Mouse (Mus musculus) heart, adult 8-10 months (tissue): ENCODE measurements at regions not wholly inside any gene's neighbourhood (a gene's known extent, or its start where the extent isn't known, plus 50 kb on each side); places are given as distances from the start of the nearest gene placed in this dataset.

Experiments
- DNase-seq: peaks from one replicate; pipeline ENCODE4 v3.0.0; 2022; ENCODE audit warnings: low spot score

DNA sequence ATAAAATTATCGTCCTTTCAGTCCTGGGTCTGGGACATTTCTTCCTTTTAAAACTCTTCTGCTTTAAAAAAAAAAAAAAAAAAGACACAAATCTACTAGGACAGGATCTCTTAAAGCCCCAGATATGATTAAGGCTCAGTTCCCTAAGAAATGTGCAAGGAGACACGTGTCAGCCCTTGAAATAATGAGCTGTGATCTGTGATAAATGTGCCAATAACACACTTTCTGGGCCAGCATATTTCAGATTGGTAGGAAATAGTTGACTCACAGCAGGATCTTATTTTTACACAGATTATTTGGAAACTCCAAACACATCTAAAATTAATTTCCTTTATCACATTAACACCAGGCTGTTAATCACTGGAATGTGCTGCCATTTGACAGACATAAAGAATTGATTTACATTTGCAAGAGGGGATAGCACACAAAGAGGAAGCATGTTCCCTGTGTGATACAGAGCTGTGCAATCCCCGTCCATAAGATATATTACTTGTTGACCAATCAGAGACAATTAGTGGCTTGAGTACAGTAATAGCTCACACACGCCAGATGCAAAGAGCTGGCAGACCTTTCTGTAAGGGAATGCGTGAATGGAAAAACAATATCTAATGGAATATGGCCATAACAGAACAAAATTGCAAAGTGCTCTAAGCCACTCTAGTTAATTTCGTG lies 263.7 kb downstream of the Pax3 start:
- no peak for DNase-seq

DNA sequence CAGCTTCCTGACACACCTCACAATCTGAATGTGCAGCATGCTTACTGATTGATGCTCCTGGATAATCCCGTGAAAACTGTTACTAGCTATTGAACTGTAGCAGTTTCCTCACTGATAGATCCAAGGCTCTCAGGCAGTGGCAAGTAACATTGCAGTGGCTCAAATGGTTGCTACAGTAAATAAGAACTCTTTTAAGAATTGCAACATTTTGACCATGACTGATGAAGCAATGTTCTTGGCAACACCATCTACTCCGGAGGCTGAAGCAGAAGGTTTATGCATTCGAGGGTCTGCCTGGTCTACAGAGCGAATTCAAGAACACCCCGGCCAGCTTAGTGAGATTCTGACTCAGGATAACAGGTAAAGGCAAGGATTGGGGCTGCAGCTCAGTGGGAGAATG lies 264.7 kb downstream of the Pax3 start:
- no peak for DNase-seq

DNA sequence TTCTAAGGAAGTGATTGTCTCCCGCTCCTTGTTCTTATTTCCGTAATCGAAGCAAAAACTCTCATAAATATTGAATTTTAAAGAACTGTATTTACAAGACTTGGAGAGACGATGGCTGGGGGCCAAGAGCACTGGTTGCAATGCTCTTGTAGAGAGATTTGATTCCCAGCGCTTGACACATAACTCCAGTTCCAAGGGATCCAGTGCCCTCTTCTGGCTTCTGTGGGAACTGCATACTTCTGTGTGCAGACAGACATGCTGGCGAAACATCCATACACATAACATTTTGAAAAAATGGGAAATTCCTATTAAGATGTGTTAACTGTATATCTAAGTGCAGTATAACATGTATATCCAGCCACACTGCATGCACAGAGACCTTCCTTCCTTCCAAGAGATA lies 266.3 kb downstream of the Pax3 start:
- no peak for DNase-seq

DNA sequence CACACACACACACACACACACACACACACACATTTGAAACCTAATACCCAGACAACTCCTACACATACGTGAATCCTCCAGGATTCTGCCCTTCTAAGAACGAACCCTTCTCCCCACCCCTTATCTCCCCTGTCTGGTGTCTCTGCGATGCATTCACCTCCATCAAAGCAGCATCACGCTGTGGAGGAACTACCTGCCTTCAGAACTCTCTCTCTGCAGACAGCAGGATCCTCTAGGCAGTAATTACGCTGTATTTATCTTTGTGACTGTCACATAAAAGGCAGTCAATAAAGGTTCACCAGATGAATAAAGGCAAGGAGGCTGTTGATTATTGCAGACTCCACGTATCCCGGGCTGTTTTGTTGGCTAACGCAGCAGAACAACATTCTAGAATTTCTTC lies 267.4 kb downstream of the Pax3 start:
- DNase-seq = no peak

DNA sequence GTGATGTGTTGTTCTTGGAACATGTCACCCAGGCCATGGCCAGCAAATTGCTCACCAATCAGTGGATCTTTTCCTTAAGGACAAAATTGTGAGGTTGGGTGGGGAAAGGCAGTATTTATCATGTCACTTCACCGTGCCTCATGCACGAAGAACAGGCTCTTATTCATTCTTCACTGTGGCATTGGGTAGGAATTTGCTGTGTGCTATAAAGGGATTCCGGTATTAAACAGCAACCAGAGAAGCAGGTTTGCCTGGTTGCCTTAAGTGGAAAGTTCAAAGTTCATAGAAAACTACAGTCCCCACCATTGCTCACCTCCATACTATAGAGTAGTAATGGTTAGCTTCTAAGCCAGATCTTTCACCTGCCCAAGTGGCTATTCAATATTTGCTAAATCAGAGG lies 270.8 kb downstream of the Pax3 start:
- no peak for DNase-seq

DNA sequence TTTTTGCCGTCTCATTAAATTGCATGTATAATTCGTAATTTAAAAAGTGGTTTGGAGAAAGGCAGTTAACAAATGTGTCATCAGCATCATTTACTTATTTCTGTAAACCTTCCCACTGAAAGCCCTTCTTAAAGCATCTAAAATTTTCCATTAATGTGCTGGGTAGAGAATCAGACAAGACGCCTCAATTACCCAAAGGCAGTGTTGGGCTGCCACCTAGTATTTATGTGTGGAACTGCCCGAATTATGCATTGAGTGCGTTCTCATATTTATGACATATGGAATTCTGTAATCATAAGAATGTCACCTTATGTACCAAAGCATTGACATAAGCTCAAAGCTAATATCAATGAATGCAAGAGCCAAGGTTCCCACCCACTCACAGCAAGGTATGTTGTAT lies 300.7 kb downstream of the Pax3 start:
- DNase-seq = no peak

DNA sequence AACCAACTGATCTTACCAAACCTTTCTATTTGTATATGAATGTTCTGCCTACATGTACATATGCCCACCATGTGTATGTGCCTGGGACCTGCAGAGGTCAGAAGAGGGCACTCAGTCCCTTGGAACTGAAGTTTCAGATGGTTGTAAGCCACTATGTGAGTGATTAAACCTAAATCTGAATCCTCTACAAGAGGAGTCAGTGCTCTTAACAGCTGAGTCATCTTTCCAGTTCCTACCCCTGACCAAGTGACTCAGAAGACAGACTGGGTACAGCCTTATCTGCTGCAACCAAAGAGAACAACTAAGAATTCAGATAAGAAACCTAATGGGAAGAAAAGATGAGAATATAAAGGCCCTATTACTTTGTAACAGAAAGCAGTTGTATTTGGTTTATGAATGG lies 317.9 kb downstream of the Pax3 start:
- no peak for DNase-seq

DNA sequence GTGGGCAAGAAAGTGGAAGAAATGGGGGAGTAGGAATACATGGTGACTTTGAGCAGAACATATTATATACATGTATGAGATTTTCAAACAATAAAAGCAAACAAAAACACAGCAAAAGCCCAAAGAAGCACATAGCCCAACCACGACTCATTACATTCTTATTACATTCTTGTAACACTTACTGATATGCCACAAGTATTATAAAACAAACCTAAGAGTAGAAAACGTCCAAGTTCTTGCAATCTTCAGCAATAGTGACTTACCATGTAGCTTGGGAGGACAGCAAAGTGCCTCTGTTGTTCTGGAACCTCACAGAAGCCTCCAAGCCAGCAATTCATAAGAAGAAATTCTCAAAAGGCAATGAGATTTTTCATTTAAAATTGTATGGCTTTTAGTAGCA lies 326.8 kb downstream of the Pax3 start:
- DNase-seq = no peak

DNA sequence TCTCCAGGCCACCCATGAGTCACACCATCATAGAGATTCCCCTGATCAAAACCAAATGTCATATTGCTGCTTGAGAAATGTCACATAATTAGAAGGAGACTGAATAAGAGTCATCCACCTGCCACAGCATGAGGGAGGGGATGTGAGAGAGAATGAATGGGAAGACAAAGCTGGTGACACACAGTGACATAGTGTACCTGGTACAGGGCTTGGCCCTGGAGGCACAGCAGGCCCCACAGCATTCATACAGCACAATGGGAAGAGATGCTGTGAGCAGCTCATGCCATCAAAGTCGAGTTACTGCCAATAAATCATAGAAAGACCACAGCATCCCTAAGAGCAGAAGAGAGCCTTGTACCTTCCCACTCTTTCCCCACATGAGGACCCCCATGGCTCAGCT lies 327.8 kb downstream of the Pax3 start:
- DNase-seq = no peak

DNA sequence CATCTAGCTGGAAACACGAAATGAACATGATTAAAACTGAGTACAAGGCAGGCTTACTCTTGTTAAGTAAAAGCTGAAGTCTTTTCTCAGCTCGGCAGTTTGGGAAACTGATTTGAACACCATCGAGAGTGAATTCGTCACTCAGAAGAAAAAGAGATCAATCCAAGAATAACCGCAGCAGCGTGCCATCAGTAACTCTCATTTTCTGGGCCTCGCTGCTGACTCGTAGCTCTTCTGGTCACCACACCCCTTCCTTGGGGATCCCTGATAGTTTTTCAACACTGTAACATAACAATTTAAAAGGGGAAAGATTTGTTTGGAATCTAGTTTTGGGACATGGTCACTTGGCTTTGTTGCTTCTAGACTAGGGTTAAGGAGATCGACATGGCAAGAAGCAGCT lies 337.0 kb downstream of the Pax3 start:
- no peak for DNase-seq

DNA sequence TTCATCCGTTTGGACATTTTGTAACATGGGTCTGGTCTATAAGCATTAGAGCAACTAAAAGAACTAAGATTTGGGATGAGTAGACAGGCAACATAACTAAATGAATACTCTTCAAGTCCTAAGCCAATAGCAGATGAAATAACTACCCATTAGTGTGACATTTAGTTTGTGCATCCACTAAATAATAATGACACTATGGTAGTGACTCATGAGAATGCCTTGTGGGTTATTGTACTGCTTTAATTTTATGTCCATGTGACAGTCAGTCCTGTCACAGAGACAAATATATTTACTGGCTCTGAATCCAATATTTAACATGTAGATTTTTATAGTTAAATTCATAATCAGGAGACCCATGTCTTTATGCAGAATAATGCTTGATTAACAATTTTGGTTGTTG lies 339.5 kb upstream of the Epha4 start:
- no peak for DNase-seq

DNA sequence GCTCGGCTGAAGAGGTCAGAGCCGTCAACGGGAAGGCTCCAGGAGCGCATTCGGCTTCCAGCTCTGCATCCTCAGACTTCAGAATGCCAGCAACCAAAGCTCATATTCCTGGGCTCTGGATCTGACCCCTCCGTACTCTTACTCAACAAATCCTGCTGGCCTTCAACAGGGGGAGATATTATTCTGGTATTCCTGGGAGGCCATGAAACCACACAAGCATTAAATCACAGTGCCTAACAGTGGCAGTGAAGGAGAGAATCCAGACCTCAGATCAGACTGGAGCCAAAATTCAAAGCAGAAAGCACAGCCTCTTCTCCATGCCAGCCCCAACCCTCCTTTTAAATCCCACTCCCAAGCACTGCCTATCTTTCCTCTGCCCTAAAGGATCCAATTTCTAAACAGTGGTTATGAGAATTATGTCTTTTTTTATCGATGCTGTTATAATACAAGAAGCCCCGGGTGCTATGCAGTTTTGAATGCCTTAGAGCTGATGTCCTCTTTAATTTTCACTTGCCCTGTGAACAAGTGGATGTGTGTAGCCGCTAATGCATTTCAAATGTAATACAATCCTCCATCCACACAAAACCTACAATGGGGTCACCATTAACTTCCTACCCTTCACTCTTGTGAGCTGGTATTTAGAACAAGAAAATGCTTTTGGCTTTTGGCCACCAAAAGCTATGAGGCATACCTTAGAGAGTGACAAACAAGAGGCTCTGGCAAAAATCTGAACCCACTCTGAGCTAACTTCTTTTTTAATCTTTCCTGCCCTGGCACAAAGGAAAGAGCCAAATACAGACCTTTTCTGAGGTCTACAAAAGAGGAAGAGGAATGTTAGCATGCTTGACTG lies 333.1 kb upstream of the Epha4 start:
- no peak for DNase-seq

DNA sequence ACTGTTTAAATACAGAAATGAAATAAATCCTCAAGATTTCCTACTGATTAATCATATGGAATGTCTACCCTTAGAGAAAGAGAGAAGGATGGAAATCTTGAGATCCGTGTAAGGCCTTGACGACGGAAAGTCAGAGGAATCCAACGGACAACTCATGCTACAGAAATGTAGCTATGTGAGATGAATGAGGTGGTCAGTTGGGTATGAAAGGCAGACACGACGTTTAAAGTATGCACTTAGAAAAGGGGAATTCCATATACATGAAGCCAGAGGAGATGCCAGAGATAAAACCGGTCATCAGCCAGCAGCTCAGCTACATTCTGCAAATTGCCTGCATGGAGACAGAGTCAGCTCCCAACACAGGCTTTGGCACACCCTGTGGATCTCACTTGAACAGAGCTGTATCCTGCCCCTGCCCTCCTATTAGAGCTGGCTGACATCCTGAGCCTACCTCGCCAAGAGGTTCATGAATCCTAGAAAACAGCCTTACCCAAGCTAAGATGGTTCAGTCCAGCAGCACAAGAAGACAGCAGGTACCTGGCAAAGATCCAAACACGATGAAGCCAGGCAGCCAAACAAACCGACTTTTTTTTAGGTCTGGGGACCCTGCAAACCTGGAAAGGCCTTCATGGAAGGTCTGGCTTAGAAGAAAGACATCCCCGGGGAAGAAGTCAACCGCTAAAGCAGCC lies 331.3 kb upstream of the Epha4 start:
- no peak for DNase-seq

DNA sequence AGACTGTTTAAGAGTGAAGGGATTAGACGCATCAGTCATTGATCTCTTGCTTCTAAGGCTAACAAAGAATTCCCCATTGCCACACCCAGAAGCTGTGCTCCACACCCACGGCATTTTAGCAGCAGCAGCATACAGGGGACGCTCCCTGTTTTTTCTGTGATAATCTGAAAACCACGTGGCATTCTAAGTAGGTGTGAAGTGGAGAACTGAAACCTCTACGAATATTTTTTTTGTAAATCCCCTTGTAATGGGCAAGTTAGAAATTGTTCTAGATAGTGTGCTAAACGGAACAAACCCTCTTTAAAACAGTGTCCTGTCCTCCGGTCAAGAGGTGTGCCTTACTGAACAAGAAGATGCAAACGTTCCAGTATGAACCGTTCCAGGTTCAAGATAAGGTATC lies 325.8 kb upstream of the Epha4 start:
- DNase-seq = no peak

DNA sequence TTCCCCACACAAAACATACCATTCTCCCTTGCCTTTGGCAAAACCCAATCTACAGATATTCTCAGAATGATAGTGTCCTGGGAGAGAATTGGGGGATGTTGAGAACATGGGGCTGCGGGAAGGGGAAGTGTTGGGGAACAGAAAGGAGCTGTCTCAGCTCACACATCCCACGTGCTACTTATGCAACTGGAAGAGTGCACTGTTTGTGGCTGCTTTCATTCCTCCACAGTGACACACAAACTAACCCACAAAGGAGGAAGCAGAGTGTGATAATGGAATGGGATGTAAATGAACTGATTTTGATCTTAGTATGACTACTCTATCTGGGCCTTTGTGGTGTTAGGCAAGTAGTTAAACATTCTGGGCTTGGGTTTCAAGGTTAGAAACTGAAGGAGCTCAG lies 317.3 kb upstream of the Epha4 start:
- no peak for DNase-seq

DNA sequence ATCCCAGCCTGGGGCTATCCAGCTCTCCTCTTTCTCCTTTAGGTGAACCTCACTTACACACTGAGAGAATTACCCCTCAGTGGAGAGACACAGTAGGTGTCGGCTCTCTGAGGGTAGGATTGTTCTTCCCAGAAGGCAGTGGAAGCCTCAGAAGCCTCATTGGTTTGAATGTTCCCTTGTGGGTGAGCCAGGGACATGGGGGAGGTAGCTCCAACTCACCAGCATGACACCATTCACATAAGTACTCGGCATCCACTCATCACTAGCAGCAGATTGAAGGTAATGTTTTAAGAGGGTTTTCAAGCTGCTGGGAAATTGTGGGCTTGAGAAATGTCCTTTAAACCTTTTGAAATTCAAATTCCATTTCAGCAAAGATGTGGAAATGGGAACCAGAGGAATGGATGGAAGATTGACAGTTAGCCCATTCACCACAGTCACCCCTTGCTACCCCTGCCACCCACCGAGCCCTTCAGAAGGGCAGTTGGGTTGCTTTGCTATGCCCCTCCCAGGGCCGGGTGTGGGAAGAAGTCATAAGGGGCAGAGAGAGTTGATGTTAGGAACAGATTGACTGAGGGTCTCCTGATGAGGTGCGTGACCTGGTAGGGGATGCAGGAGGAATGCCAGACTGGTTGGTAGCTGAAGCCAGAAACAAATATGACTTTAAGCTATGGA lies 310.0 kb upstream of the Epha4 start:
- DNase-seq = no peak

DNA sequence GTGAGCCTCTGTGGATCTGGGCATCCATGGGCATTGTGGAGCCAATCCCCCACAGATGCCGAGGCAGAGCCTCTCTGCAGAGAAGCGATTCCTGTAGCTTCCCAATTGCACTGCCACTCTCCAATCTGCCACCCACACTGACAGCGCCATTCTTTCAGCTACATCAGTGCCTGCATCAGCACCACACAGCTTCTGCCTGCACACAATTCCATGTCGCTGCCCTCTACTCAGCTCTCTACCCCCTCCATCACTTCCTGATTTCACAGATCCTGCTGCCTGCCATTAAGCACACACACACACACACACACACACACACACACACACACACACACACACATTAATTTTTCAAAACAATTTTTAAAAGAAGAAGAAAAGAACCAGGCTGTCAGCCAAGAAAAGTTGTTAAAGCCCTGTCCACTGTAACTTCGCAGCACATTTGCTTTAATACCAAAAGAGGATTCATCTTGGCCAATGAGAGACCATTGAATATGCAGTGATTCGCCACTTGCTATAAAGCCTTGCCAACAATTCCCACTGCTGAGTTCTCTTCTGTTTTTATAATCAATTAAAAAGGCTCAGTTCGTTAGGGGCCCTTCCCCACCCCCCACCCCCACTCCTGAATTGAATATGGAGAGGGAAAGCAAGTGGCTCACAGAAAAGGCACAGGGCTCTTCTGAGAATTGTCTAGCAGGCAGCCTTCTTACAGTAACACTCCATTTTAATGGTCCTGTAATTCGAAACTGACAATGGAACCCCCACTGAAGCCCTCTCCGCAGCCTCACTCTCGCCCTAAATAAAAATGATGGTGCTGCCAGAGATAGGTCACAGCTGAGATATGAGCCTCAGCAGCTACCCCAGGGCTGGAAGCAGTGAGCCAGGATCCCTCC lies 309.2 kb upstream of the Epha4 start:
- no peak for DNase-seq

DNA sequence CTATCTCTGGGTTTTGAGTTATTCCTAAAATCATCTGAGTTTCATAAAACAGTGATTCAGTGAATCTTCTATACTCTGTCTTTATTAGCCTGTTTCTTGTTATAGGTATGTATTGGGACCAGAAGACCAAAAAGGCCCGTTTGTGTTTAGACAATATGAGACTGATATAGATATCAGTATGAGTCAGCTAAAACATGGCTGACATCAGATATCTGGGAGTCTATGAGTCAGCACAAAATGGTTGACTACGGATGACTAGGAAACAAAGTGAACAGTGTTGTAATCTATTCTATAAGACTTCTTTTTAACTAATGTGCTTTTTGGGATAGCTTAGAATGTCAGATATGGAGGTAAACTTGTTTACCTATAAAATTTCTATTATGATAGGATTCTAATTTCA lies 305.2 kb upstream of the Epha4 start:
- DNase-seq = no peak

DNA sequence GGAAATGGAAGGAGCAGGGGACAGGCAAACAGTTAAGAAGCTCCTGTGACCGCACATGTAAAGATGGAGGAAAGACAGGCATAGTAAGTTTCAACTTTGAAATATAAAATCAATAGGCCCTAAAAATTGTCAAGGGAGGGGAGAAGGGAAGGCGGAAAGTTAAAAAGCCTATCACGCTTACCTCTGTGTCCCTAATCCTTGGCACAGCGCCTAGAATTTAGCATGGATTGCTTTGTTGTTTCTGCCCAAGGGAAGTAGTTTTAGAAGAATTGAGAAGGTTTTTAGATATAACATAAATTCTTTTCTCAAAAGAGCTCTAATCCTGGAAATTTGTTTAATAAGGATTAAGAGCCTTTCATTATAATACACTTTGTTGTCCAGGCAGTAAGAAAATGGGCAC lies 300.6 kb upstream of the Epha4 start:
- no peak for DNase-seq

DNA sequence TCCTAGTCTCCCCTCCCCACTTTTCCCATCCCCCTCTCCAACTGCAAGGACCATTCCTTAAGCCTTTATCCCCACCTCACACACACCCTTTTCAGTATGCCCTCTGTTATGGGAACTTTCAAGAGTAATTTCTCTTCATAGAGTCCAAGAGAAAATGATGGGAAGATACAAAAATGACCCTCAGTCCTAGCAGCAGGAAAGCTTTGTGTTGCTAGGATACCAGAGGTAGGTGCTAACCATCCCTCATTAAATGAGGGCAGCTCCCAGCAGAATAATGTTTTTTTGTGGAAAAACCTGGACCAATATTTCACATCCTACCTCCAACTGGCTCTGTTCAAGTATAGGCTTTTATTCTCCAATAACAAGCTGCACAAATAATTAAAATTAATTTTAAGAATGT lies 296.7 kb upstream of the Epha4 start:
- DNase-seq = no peak

DNA sequence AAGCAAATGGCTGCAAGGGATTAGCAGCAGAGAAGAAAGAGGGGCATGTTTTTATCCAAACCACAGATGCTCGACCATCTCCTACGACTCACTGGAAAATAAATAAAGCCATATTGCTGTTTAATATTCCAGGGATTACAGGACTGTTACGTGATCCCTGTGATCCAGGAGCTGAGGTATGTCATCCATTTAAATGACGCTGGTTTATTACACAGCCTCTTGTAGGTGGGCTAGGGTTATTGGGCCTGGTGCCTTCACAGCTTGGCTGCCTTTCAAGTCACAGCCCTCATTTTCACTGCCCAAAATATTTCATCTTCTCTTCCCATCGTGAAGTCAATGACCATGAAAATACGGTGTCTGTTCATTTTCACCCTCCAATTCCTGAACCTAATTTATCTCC lies 276.1 kb upstream of the Epha4 start:
- no peak for DNase-seq
